Mouse (Mus musculus) bone marrow, adult 2 months (tissue): ENCODE measurements around the gene 4932438H23Rik.

ENCODE experiments used
- CTCF ChIP-seq: fragments of 200-500 bp; IDR thresholded peaks from 2 replicates; pipeline ENCODE4 v1.5.1; 2011; ENCODE audit warnings: low read length, control low read depth; ENCODE audit not compliant: control insufficient read depth, insufficient read depth
- POLR2A ChIP-seq: fragments of 200-500 bp; IDR thresholded peaks from 2 replicates; pipeline ENCODE4 v1.6.1; 2011; ENCODE audit warnings: low read depth, mild to moderate bottlenecking, control low read depth, low read length, borderline replicate concordance; ENCODE audit not compliant: control insufficient read depth

DNA sequence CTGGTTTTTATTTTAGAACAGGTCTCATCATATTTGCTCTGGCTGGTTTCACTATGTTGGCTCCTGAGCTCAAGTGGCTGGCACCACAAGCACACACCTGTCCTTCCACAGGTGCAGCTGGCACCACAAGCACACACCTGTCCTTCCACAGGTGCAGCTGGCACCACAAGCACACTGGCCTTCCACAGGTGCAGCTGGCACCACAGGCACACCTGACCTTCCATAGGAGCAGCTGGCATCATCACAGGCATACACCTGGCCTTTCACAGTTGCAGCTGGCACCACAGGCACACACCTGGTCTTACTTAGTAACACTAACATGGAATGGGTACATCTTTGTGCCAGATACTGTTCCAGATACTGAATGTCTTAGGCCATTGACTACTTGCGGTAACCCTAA lies 27.8 kb downstream of the 4932438H23Rik start:
- TF ChIP-seq POLR2A (no peak), CTCF (no peak)
